Mouse (Mus musculus): Measurements from ENCODE around the gene Nhsl1. TPM values are rescaled to one million over a fixed set of nuclear protein-coding genes. Genes with fewer than 3 reads are reported as not detected.

Gene Nhsl1
- polyA plus RNA-seq, 1 experiment = 0.29 TPM

DNA sequence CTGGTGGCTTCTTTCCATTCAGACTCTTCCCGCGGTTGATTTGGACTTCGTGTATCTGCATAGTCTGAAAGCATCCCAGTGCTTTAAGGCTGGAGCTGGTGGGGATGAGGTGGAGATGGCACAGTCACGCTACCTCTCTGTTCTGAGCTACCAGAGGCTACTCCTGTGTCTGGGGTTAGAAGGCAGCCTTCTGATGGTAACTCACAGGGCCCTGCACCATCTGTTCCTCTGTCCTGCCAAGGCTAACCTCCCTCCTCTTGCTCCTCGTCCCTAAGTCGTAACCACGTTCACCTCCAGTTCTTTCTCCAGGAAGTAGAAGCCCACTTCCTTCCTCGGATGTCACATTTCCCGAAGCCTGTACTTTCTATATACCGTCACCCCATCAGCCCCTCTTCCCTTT lies 171.2 kb downstream of the Nhsl1 start:
- Histone ChIP-seq H3K27me3 (replicated peaks) (no peaks in the 10 kb centered on the region), H3K4me1 (peaks cover 4% of the 10 kb centered on the region), H3K36me3 (replicated peaks; ENCODE audit: low read length) (no peaks in the 10 kb centered on the region), H3K4me3 (replicated peaks) (no peak overlapping the region), H3K9me3 (no peaks in the 10 kb centered on the region)
- TF ChIP-seq FLI1 (IDR thresholded peaks at IDR 0.05; ENCODE audit: low read length) (no peak), GATA1 (IDR thresholded peaks at IDR 0.05; ENCODE audit: borderline replicate concordance, low read length) (no peak)

DNA sequence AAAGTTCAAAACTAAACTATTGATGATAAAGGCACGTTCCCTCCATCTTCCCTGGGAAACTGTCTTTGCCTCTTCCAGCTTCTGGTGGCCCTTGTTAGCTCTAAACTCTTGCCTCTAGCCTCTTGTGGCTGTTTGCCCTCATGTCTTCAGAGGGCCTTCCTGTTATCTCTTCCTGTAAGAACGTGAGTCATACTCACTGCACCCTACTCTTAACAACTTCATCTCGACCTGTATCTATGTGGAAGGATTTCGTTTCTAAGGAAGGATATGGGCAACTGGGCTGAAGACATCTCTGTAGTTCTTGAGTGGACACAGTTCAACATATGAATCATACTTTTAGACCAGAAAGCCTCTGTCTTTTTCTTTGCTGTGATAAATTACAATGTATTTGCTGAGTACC lies 173.2 kb downstream of the Nhsl1 start:
- no peaks in the 10 kb centered on the region for H3K36me3 ChIP-seq (replicated peaks; ENCODE audit: low read length)
- no peak overlapping the region for H3K4me3 ChIP-seq (replicated peaks)
- no peaks in the 10 kb centered on the region for H3K9me3 ChIP-seq
- TF ChIP-seq FLI1 (IDR thresholded peaks at IDR 0.05; ENCODE audit: low read length) (no peak), GATA1 (IDR thresholded peaks at IDR 0.05; ENCODE audit: borderline replicate concordance, low read length) (no peak)
- peaks cover 4% of the 10 kb centered on the region for H3K4me1 ChIP-seq
- H3K27me3 ChIP-seq (replicated peaks) = no peaks in the 10 kb centered on the region

DNA sequence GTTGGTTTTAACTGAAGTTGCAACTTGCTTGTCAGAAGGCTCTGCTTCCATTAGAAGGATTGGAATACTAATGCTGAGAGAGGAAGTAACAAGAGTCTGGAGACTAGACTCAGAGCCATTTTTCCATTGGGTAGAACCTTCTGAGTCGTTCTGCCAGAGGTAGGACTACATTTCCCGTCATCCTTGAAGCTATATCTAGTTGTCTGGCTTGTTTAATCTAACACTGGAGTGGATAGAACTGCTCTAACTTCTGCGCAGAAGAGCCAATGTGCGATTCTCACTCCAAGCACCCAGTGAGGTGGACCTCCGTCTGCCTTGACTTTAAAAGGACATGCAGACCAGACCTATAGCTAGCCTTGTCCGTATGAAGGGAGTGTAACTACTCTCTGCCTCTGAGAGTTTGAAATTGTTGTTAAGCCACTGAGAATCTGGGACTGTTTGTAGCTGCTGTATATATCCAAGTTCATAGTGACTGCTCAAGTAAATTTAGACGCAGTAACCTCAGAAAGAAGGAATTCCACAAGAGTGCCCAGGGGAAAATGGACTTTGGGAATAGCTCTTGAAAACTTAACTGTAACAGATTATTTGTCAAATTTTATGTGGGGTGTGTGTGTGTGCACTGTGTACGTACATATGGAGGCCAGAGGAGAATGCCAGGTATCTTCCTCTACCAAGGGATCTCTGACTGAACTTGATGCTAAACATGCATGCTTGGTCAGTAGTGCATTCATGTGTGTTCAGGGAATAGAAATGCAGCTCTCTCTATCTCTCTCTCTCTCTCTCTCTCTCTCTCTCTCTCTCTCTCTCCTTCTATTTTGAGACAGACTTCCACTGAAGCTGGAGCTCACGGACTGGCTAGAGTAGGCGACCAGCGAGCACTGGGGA lies 174.5 kb downstream of the Nhsl1 start:
- TF ChIP-seq FLI1 (IDR thresholded peaks at IDR 0.05; ENCODE audit: low read length) (no peak), GATA1 (IDR thresholded peaks at IDR 0.05; ENCODE audit: borderline replicate concordance, low read length) (no peak)
- H3K4me1 ChIP-seq = peaks cover 4% of the 10 kb centered on the region
- H3K36me3 ChIP-seq (replicated peaks; ENCODE audit: low read length) = no peaks in the 10 kb centered on the region
- no peaks in the 10 kb centered on the region for H3K9me3 ChIP-seq
- no peaks in the 10 kb centered on the region for H3K27me3 ChIP-seq (replicated peaks)
- no peak overlapping the region for H3K4me3 ChIP-seq (replicated peaks)

DNA sequence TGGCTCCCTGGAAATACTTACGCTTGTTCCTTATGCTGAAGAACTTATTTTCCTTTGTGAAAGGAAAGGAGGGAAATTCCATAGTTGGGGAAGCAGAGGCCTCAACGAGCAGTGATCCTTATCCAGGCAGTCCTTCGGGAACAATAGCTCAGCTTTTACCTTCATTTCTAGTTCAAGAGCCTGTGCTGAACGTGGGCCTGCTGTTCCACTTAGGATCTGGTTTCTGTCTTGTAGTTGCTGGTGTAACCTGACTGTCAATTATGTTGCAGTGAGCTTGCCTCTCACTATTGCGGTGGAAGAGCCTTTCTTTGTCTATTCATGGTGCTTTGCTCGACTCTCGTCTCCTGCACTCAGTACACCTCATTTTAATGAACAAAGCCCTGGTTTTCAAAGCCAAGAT lies 175.5 kb downstream of the Nhsl1 start:
- Histone ChIP-seq H3K36me3 (replicated peaks; ENCODE audit: low read length) (no peaks in the 10 kb centered on the region), H3K4me1 (peaks cover 4% of the 10 kb centered on the region), H3K9me3 (no peaks in the 10 kb centered on the region), H3K4me3 (replicated peaks) (no peak overlapping the region), H3K27me3 (replicated peaks) (no peaks in the 10 kb centered on the region)
- TF ChIP-seq GATA1 (IDR thresholded peaks at IDR 0.05; ENCODE audit: borderline replicate concordance, low read length) = no peak
- no peak for TF ChIP-seq FLI1 (IDR thresholded peaks at IDR 0.05; ENCODE audit: low read length)

DNA sequence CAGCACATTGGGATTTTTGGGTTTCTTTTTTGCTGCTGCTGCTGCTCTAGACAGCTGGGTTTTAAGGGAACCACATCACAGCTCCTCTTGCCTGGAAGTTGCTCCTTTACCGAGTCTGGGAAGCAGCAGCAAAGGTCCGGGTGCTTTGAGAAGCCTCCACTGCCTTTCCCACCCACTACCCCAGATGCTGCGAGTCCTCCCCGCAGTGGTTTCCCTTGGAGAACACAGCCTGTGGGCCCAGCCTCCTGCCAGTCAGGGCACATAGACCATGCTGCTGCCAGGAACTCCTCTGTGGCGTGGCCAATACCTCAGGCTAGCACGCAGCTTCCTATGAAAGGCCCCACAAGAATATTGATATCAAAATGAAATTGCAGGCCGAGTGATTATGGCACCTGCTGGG lies 178.3 kb downstream of the Nhsl1 start:
- peaks cover under 1% of the 10 kb centered on the region for H3K4me1 ChIP-seq
- no peaks in the 10 kb centered on the region for H3K27me3 ChIP-seq (replicated peaks)
- H3K36me3 ChIP-seq (replicated peaks; ENCODE audit: low read length) = no peaks in the 10 kb centered on the region
- H3K9me3 ChIP-seq = no peaks in the 10 kb centered on the region
- TF ChIP-seq GATA1 (IDR thresholded peaks at IDR 0.05; ENCODE audit: borderline replicate concordance, low read length) (no peak), FLI1 (IDR thresholded peaks at IDR 0.05; ENCODE audit: low read length) (no peak)
- no peak overlapping the region for H3K4me3 ChIP-seq (replicated peaks)

DNA sequence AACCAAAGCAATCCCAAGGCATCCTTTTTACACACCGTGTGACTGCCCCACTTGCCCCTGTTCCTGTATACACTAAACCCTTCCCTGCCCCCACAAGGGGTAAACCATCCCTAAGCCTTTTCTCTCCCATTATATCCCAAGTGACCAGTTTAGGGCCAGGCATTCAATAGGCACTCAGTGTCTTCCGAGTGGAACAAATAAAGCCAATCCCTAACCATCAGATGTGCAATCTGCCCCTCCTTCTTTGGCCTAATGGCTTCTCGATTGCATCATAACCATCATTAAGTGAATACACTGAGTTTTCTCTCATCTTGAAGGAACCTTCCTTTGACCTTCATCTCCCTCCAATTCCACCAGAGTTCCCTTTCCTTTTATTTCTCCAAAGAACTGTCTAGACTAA lies 183.2 kb downstream of the Nhsl1 start:
- Histone ChIP-seq H3K9me3 (no peaks in the 10 kb centered on the region), H3K36me3 (replicated peaks; ENCODE audit: low read length) (no peaks in the 10 kb centered on the region), H3K4me1 (no peaks in the 10 kb centered on the region), H3K4me3 (replicated peaks) (no peak overlapping the region), H3K27me3 (replicated peaks) (no peaks in the 10 kb centered on the region)
- TF ChIP-seq FLI1 (IDR thresholded peaks at IDR 0.05; ENCODE audit: low read length) = no peak
- no peak for TF ChIP-seq GATA1 (IDR thresholded peaks at IDR 0.05; ENCODE audit: borderline replicate concordance, low read length)

DNA sequence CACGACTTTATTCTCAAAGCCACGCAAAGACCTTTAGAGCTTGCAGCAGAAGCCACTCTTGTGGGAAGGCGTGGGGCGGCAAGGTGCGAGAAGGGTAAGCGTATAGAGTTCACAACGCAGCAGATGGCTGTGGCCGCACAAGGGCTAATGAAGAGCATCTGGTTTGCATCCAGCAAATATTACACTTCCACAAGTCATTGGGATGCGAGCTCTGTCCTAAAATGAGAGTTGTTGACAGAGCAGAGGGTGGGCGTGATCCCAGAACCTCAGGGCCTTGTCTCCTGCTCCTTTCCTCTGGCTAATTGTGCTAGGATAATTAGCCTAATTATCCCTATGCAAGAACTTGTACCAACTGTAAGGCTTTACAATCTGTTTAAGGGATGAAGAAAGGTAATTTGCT lies 186.9 kb downstream of the Nhsl1 start:
- Histone ChIP-seq H3K4me1 (no peaks in the 10 kb centered on the region), H3K36me3 (replicated peaks; ENCODE audit: low read length) (no peaks in the 10 kb centered on the region), H3K4me3 (replicated peaks) (no peak overlapping the region), H3K27me3 (replicated peaks) (no peaks in the 10 kb centered on the region), H3K9me3 (no peaks in the 10 kb centered on the region)
- TF ChIP-seq FLI1 (IDR thresholded peaks at IDR 0.05; ENCODE audit: low read length) (no peak), GATA1 (IDR thresholded peaks at IDR 0.05; ENCODE audit: borderline replicate concordance, low read length) (no peak)

DNA sequence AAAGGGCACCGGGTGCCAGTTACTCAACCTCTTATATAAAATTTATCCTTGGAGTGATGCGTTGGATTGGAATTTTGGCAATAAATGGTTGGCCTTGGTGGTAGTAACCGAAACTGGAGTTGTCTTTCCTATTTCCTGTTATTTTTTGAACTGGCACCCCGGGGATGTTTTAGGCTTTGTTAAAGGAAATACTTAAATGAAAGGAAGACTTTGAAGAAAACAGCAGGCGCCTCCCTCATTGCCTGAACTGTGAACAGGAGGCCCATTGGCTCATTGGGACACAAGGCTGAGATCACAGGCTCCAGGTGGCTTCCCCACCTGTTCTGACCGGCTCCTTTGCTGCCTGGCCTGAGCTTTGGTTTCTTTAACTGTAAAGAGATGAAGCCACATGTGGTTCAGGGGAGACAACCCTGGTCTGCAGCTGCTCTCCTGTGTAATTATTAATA lies 187.7 kb downstream of the Nhsl1 start:
- Histone ChIP-seq H3K4me1 (no peaks in the 10 kb centered on the region), H3K36me3 (replicated peaks; ENCODE audit: low read length) (no peaks in the 10 kb centered on the region), H3K9me3 (no peaks in the 10 kb centered on the region), H3K4me3 (replicated peaks) (no peak overlapping the region), H3K27me3 (replicated peaks) (no peaks in the 10 kb centered on the region)
- TF ChIP-seq FLI1 (IDR thresholded peaks at IDR 0.05; ENCODE audit: low read length) = no peak
- no peak for TF ChIP-seq GATA1 (IDR thresholded peaks at IDR 0.05; ENCODE audit: borderline replicate concordance, low read length)

DNA sequence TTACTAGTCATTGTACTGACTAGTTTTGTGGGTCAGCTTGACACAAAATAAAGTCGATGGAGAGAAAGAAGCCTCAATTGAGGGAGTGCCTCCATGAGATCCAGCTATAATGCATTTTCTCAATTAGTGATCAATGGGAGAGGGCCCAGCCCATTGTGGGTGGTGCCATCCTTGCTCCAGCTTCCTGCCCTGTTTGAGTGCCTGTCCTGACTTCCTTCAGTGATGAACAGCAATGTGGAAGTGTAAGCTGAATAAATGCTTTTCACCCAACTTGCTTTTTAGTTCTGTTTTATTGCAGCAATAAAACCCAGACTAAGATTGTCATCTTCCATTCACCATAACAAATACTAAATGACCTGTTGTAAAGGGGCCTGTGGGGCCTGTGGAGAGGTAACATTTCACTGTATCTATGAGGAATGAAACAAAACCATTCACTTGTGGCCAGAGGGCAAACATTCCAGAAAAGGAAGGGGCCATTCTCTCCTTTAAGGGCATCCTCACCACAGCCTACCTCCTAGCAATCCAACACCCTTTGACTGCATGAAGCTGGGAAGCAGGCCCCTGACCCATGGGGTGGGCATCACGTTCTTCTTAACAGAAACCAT lies 189.2 kb downstream of the Nhsl1 start:
- Histone ChIP-seq H3K9me3 (no peaks in the 10 kb centered on the region), H3K27me3 (replicated peaks) (no peaks in the 10 kb centered on the region), H3K36me3 (replicated peaks; ENCODE audit: low read length) (no peaks in the 10 kb centered on the region), H3K4me1 (no peaks in the 10 kb centered on the region), H3K4me3 (replicated peaks) (no peak overlapping the region)
- no peak for TF ChIP-seq GATA1 (IDR thresholded peaks at IDR 0.05; ENCODE audit: borderline replicate concordance, low read length)
- TF ChIP-seq FLI1 (IDR thresholded peaks at IDR 0.05; ENCODE audit: low read length) = no peak

DNA sequence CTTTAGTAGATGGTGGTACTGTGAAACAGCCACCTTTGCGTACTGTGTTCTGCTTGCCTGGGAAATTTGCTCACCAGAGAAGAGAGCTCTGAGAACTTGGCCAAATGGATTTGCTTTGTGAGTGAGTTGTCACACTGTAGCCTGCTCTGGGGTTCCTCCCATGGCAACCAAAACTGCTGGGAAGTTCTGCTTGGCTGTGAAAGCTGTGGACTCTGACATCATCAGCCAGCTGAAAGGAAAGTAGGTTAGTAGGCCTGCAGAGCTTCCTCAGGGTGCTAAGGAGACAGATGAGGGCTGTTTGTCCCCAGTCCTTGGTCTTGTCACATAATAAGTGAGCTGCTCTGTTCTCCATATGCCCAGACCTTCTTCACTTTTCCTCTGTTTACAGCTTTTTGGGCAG lies 189.8 kb downstream of the Nhsl1 start:
- TF ChIP-seq GATA1 (IDR thresholded peaks at IDR 0.05; ENCODE audit: borderline replicate concordance, low read length) (no peak), FLI1 (IDR thresholded peaks at IDR 0.05; ENCODE audit: low read length) (no peak)
- H3K4me3 ChIP-seq (replicated peaks) = no peak overlapping the region

More for the DNA sequence above, 189.8 kb downstream of the Nhsl1 start:
- H3K4me1 ChIP-seq = no peaks in the 10 kb centered on the region
- no peaks in the 10 kb centered on the region for H3K36me3 ChIP-seq (replicated peaks; ENCODE audit: low read length)
- H3K9me3 ChIP-seq = no peaks in the 10 kb centered on the region
- H3K27me3 ChIP-seq (replicated peaks) = no peaks in the 10 kb centered on the region

Data from megakaryocyte, embryonic 14.5 days (primary cell).